Mouse (Mus musculus): ENCODE results near the gene Pp2d1.
A peak's percentile ranks its signal among the peaks of the same experiment; 100 is the strongest.
"Not testable (repeated sequence)": the region's sequence is repeated elsewhere in the genome, so short reads cannot be mapped to it uniquely, and the experiment has no call there.

The Pp2d1 gene

DNA sequence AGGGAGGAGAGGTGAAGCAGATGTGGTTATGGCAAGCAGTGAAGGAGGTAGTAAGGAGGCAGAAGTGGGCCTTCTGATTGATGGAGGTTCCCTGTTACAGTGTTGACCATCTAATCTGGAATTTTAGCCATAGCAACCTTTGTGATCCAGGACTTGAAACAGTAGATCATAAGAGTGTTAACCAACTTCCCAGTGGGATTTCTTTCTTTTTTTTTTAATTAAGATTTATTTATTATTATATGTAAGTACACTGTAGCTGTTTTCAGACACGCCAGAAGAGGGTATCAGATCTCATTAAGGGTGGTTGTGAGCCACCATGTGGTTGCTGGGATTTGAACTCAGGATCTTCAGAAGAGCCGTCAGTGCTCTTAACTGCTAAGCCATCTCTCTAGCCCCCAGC, at the start of gene Pp2d1:
Pp2d1 (minus strand) TSS at position 101 of the 400 bp plus-strand sequence.
- not testable (repeated sequence) for DNase-seq (ENCODE audit: low read depth)

DNA sequence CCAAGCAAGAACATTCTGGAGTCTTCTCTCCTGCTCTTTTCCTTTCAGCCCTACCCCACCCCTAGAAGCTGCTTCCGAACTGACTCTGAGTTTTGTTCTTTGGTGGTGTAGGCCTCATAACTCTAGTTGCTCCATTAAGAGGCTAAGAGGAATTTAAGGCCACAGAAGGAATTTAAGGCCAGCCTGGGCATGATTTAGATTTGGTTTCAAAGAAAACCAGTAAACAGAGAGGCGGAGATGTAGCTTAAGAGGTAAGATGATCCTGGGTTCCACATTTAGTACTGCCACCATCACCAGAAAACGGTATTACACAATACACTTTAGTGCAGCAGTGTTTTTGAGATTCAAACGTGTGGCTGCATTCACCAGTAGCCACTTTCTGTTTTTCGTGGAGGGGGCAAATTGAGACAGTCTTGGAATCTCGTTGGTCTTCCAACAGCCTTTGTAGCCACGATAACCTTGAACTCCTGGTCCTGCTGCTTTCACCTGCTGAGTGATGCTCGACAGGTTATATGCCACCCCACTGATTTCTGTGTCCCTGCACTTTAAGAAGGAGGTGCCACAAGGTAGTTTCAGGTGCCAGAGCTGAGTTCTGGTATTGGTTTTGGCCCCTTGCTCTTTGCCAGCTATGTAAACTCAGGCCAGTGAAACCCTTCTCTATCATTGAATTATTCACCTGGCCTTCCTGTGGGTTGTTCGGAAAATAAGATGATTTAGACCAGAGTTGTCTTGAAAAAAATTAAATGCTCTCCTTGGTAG, 49.0 kb upstream of the Pp2d1 start:
- DNase-seq (ENCODE audit: low read depth) = no peak

GRCm38 (mm10) chr17:53587074-53587851, 48.0 kb upstream of the Pp2d1 start:
- peak; percentile 79 for DNase-seq (ENCODE audit: low read depth)

- DNase-seq (ENCODE audit: low read depth) = no peak
Measured at GRCm38 (mm10) chr17:53583846-53584579, 44.8 kb upstream of the Pp2d1 start.

- DNase-seq (ENCODE audit: low read depth) = no peak
Measured at GRCm38 (mm10) chr17:53582805-53583204, 43.6 kb upstream of the Pp2d1 start.

GRCm38 (mm10) chr17:53582026-53582585, 42.9 kb upstream of the Pp2d1 start:
- DNase-seq (ENCODE audit: low read depth) = no peak

GRCm38 (mm10) chr17:53580237-53580636, 41.0 kb upstream of the Pp2d1 start:
- no peak for DNase-seq (ENCODE audit: low read depth)

GRCm38 (mm10) chr17:53579612-53580011, 40.4 kb upstream of the Pp2d1 start:
- no peak for DNase-seq (ENCODE audit: low read depth)

- DNase-seq (ENCODE audit: low read depth) = no peak
Measured at GRCm38 (mm10) chr17:53578776-53579175, 39.5 kb upstream of the Pp2d1 start.

DNA sequence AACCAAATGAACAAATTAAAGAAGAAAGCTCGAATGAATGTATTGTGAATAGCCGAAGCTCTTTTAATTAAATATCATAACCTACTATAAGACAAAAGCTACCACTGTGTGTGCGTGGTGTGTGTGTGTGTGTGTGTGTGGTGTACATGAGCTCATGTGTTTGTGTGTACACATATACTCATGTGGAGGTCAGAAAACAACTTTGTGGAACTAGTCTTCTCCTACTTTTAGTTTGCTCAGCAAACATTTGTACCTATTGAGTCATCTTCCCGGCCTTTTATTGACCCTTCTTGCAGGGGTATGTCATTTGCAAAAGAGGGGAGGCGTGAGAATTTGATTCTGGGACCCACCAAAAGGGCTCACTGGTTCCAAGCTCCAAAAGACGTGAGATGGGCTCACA, 39.0 kb upstream of the Pp2d1 start:
- no peak for DNase-seq (ENCODE audit: low read depth)

DNA sequence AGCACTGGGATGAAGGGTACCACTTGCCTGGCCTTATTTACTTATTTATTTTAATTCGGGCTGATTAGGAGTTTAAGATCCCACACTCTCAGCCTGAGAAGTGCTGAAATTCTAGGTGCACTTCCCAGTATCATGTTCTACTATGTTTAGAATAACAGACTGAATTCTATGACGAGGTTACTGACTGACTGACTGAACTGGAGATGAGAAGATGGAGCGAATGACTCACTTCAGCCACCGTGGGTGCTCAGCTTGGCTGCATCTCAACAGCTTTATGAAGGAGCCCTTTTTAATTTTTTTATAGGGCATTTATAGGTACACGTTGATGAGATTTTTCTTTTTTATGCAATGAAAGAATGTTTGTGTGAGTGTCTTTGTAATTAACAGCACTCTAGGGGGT, 38.5 kb upstream of the Pp2d1 start:
- DNase-seq (ENCODE audit: low read depth) = no peak

- no peak for DNase-seq (ENCODE audit: low read depth)
Measured at GRCm38 (mm10) chr17:53577151-53577550, 37.9 kb upstream of the Pp2d1 start.

DNA sequence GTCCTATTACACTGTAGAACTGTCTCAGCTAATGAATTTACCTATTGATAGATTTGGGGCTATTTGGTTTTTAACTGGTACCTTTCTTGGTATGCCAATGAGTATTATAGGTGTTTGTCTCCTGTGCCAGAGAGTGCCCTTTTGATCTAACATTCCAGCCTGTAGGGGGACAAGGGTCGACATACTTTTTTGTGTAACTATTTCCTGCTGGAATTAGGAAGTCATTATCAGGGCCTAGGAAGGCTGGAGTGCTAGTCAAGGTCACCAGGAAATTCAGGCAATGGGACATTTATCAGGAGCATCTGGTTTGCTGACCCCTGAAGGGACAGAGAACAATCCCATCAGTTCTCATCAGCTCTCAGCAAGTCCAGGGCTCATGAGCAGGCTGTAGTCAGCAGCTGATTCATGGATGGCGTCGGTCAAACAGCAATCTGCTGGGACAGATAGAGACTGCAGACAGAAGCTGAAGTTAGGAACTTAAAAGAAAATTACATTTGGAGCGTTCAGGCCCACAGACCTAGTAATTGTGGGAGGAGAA, 33.8 kb upstream of the Pp2d1 start:
- no peak for DNase-seq (ENCODE audit: low read depth)

DNA sequence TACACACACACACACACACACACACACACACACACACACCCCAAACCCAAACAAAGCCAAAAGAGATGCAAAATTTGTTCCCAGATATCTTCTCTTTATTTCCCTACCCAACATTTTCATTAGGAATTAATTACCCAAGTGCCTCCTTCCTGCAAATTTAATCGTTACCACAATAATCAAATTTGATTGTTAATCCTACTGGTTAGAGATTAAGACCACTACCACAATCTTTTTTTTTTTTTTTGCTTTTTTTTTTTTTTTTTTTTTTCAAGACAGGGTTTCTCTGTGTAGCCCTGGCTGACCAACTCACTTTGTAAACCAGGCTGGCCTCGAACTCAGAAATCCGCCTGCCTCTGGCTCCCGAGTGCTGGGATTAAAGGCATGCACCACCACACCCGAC, 31.7 kb upstream of the Pp2d1 start:
- not testable (repeated sequence) for DNase-seq (ENCODE audit: low read depth)

DNA sequence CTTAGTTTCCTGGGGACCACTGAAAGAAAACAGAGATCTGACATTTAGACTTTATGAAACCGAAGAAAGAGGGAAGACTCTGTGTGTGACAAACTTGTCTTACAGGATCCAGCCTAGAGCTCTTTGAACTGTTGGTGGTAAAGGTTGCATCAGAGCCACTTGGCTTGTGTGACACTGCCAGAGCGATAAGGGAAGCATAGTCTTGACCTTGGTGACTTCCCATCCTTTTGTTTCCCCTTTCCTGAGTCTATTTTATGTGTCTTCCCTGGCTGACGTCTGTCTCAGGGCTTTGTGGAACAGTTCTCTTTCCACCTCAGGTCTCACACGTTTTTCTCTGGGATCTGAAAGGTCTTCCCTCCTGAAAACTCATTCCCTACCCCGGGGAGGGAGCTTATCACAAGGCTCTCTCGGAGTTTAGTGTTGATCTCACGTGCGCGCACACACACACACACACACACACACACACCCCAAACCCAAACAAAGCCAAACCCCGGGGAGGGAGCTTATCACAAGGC, 31.2 kb upstream of the Pp2d1 start:
- DNase-seq (ENCODE audit: low read depth) = peak; percentile 80

DNA sequence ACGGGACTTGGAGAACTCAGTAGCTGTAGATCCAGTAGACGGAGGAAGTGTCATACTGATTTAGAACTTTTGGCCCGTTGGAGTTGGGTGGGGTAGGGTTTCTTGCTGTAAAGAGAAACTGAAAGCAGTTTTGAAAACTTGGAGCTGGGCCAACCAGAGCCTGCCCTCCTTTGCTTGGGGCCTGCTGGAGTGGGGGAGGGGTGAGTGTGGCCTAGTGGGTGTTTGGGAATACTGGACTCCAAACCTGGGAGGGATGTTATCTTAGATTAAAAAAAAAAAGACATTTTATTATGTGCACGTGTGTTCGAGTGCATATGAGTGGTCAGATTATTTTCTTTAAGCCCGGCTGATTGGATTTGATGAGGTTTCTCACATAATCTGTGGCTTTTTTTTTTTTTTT, 30.6 kb upstream of the Pp2d1 start:
- DNase-seq (ENCODE audit: low read depth) = peak; percentile 92

DNA sequence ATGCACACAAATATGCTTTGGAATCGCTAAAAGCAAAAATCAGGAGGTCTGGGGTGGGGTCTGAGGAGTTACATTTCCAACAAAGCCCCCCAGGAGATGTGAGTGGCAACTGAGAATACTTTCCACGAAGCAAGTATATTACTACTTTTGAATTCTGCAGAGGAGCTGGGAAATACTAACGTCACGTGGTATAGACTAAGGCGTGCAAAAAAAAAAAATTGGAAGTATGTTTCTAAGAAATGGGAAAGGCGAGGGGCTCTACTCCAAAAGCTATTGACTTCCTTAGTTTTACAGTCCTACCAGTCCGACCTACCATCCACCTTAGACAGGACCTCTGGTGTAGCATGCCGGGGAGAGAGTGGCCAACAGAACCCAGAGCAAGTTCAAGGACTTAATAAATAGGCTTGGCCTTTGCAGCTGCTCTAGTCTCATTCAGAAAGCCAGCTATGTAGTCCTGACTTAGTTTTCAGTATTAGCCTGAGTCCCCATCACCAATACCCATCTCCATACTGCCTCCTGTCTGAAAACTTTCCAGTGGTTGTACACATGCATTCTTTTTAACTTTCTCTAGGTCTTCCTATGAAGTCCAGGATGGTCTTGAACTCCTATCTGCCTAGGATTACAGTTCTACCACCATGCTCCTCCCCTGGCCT, 29.6 kb upstream of the Pp2d1 start:
- peak; percentile 35 for DNase-seq (ENCODE audit: low read depth)

- DNase-seq (ENCODE audit: low read depth) = peak; percentile 82
Measured at GRCm38 (mm10) chr17:53568118-53568517, 28.9 kb upstream of the Pp2d1 start.

DNA sequence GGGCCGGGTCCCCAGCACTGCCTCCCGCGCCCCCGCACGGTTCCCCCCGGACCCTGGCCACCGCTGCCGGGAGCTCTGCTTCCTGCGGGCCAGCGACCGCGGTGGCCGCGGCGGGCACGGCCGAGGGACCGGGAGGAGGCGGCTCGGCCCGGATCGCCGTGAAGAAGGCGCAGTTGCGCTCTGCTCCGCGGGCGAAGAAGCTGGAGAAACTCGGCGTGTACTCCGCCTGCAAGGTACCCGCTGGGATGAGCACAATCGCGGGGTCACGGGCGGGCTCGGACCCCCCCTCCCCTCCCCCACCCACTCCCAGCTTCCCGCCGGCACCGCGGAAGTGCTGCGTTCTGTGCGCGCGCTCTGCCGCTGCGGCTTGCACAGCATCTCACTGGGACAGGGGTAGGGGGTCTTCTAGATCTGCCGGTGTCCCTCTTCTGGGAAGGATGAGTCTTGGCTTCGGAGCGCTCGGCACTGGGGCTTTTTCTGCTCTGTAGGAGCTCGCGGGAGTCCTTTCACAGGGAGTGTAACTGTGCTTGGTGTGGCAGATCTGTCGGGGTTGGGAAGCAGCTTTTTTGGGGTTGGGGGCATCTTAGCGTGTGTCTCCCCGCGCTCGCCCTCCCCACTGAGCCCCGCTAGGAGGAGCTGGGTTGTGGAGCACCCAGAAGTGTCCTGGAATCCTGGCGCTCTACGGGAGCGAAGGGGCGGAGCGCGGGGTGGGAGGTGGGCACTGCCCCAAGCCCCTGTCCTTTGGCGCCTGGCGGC, 28.3 kb upstream of the Pp2d1 start:
- peak; percentile 62 for DNase-seq (ENCODE audit: low read depth)

- peak; percentile 83 for DNase-seq (ENCODE audit: low read depth)
Measured at GRCm38 (mm10) chr17:53566919-53567345, 27.7 kb upstream of the Pp2d1 start.
